Mouse (Mus musculus) thymus, adult 2 months (tissue): ENCODE data around the gene Lmna.

Source experiments
- CTCF ChIP-seq: fragments of 200-500 bp; IDR thresholded peaks from 2 replicates; pipeline ENCODE4 v1.5.1; 2012; ENCODE audit warnings: mild to moderate bottlenecking, control low read depth, low read length, moderate library complexity, borderline replicate concordance; ENCODE audit not compliant: control insufficient read depth, poor library complexity, insufficient read depth; ENCODE audit errors: extremely low read depth
- POLR2A ChIP-seq: fragments of 200-500 bp; IDR thresholded peaks from 2 replicates; pipeline ENCODE4 v1.6.1; 2012; ENCODE audit warnings: mild to moderate bottlenecking, low read length, control low read depth, moderate library complexity; ENCODE audit not compliant: control insufficient read depth, poor library complexity, insufficient read depth; ENCODE audit errors: extremely low read depth

DNA sequence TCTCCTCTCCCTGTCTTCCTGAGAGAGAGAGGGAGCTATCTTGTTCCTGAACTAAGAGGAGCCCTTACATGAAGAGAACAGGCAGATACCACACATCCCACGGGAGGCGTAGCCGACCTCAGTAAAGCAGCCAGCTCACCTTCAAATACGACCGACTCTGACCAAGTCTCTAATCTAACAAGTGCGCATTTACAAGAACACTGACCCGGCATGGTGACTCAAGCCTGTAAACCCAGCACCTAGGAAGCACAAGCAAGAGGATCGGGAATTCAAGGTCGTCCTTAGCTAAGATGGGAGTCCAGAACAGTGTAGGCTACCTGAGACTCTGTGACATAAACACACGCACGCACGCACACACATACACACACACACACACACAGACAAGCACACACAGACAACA, 67.3 kb downstream of the Lmna start:
- TF ChIP-seq CTCF (no peak), POLR2A (no peak)
